Mouse (Mus musculus): ENCODE results near the gene Serpinc1.

GRCm38 (mm10) chr1:161031881-161032280 is 53.5 kb downstream of the Serpinc1 start:
- TF ChIP-seq CTCF (IDR thresholded peaks at IDR 0.05; ENCODE audit: insufficient read depth, low read length) (no peak), POLR2A (IDR thresholded peaks at IDR 0.05; ENCODE audit: borderline replicate concordance, extremely low read depth, low read depth, low read length) (no peak)
